Mouse (Mus musculus) C2C12 (cell line): ENCODE measurements around the gene Scarb1.

Experiments used
- CTCF ChIP-seq: IDR thresholded peaks from one replicate; pipeline ENCODE4 v1.5.1; 2011; ENCODE audit not compliant: control insufficient read depth, insufficient read depth, insufficient read length
- MAX ChIP-seq: IDR thresholded peaks from one replicate; pipeline ENCODE4 v1.6.1; 2011; ENCODE audit warnings: mild to moderate bottlenecking, control low read depth
- MYOD1 ChIP-seq: IDR thresholded peaks from one replicate; pipeline ENCODE4 v1.6.1; 2011; ENCODE audit warnings: low read depth; ENCODE audit not compliant: control insufficient read depth, insufficient read length

DNA sequence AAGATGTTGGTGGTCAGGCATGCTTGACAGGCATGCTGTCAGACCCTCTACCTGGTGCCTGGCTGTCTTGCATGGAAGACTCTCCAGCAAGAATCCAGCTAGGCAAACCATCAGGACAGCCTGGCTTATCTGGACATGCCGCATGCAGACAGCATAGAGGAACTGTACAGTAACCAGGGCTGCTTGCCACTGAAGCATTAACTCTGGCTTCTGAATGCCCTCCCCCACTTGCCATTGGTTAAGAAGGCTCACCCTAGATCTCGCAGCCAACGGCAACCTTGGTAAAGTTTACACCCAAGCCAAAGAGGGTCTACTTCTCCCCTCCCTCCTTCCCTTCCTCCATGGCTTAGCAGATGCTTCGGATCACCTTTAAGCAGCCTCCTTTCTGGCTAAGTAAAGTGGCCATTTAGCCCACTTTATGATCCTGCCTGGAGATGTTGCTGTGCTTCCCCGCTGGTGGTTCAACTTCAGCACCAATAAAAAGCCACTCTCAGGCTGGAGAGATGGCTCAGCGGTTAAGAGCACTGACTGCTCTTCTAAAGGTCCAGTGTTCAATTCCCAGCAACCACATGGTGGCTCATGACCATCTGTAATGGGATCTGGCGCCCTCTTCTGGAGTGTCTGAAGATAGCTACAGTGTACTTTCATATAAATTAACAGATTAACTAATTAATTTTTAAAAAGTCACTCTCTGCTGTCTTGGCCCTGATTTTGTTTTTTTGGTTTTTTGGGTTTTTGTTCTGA, 30.2 kb upstream of the Scarb1 start:
- TF ChIP-seq CTCF (no peak), MYOD1 (no peak), MAX (no peak)
